Mouse (Mus musculus): ENCODE data around the gene Cfap65.

GRCm38 (mm10) chr1:74900341-74901285 lies 34.8 kb downstream of the Cfap65 start:
- TF ChIP-seq POLR2A (IDR thresholded peaks at IDR 0.05; ENCODE audit: control insufficient read depth, extremely low read depth, insufficient read depth, low read length, poor library complexity) (no peak), CTCF (IDR thresholded peaks at IDR 0.05; ENCODE audit: borderline replicate concordance, control insufficient read depth, extremely low read depth, insufficient read depth, low read length, poor library complexity) (no peak)
